ENCODE assay signal across 19 mouse cellular contexts in the genomic region with DNA sequence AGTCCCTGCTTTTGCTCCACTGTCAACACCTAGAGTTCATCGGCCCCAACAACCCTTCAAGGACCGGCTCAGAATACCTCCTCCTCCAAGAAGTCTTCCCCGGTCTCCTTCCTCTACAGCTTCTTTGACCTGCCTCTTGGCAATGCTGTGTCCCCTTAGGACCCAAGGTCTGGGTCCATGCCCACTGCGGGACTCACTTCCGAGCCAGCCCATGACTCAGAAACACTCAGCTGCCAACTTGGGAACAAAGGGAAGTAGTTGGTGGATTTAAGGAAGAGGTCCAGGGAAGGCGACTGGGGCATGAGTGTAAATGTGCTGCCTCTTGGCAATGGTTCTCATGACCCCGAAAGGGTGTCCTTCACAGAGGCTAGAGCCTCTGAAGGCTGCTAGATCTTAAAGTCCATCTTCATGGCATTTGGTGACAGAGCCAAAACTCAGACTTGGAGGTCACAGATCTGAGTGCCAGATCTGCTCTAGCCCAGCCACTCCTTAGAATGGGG. TPM values are rescaled to one million over a fixed set of nuclear protein-coding genes. Genes with fewer than 3 reads are reported as not detected.
DNase-seq lines count a peak whose midpoint lies in the region; ATAC-seq lines count a peak whose summit lies in the region.
"Had no signal": no experiment of that assay in that cellular context is flagged by ENCODE, and none has a peak within 500 bp of the region (broad histone marks: within the 10 kb centered on the region; RNA-seq: fewer than 3 reads in every experiment).

No protein-coding gene starts in this region.

- ATAC-seq in hindbrain, embryonic 15.5 days (ENCODE audit: low FRiP score, low read depth) = no peak
- ATAC-seq in hindbrain, embryonic 13.5 days (ENCODE audit: low FRiP score) = no peak
- ATAC-seq in neural tube, embryonic 15.5 days (ENCODE audit: low FRiP score) = no peak
- ATAC-seq in frontal cortex, adult (ENCODE audit: low TSS enrichment) = no peak
- ATAC-seq: midbrain, embryonic 13.5 days had no signal

- H3K27me3 ChIP-seq in hindbrain, embryonic 15.5 days = peaks cover 8% of the 10 kb centered on the region; the same call in 1 of the 2 replicates
- peaks cover 21% of the 10 kb centered on the region for H3K27me3 ChIP-seq in hindbrain, embryonic 13.5 days
- peaks cover 8% of the 10 kb centered on the region; the same call in 1 of the 2 replicates for H3K27me3 ChIP-seq in neural tube, embryonic 15.5 days (replicated peaks)
- H3K27me3 ChIP-seq: stomach, embryonic 15.5 days had no signal

- no peak overlapping the region for H3K27ac ChIP-seq in hindbrain, embryonic 15.5 days (replicated peaks)
- H3K27ac ChIP-seq in hindbrain, embryonic 13.5 days = no peak overlapping the region
- no peak overlapping the region for H3K27ac ChIP-seq in neural tube, embryonic 15.5 days (replicated peaks)
- H3K27ac ChIP-seq: heart, embryonic 10.5 days; lung, embryonic 15.5 days; midbrain, embryonic 13.5 days; stomach, embryonic 15.5 days had no signal

- H3K4me2 ChIP-seq in hindbrain, embryonic 15.5 days = peak overlapping the region; percentile 85; the same call in 1 of the 2 replicates
- no peak overlapping the region; the same call in 1 of the 2 replicates for H3K4me2 ChIP-seq in hindbrain, embryonic 13.5 days
- H3K4me2 ChIP-seq in neural tube, embryonic 15.5 days = 0 out of 2 replicates have a peak overlapping the region, but pooled peaks have one; percentile 95

- no peak for DNase-seq in neural tube, embryonic 10.5 days (ENCODE audit: extremely low spot score, low spot score)
- peak; percentile 86 for DNase-seq in adrenal gland, postnatal 10 days
- no peak for DNase-seq in thymus, postnatal 36 days
- DNase-seq: cerebellum, adult 18-20 months; cerebellum, postnatal 36 days; gastrocnemius, postnatal 25 days; kidney, adult 2 months; kidney, postnatal 14 days; right cerebral cortex, adult 18-20 months; thymus, adult 2 months had no signal

- peaks cover 11% of the 10 kb centered on the region for H3K4me1 ChIP-seq in hindbrain, embryonic 15.5 days (replicated peaks)
- peaks cover 23% of the 10 kb centered on the region for H3K4me1 ChIP-seq in hindbrain, embryonic 13.5 days (replicated peaks)
- peaks cover 21% of the 10 kb centered on the region for H3K4me1 ChIP-seq in neural tube, embryonic 15.5 days

- H3K9me3 ChIP-seq in hindbrain, embryonic 15.5 days = no peaks in the 10 kb centered on the region
- H3K9me3 ChIP-seq in hindbrain, embryonic 13.5 days = no peaks in the 10 kb centered on the region
- no peaks in the 10 kb centered on the region for H3K9me3 ChIP-seq in neural tube, embryonic 15.5 days (replicated peaks)
- H3K9me3 ChIP-seq: heart, embryonic 10.5 days; lung, embryonic 15.5 days; midbrain, embryonic 13.5 days; stomach, embryonic 15.5 days had no signal

- no peak overlapping the region for H3K4me3 ChIP-seq in hindbrain, embryonic 15.5 days
- H3K4me3 ChIP-seq in hindbrain, embryonic 13.5 days = no peak overlapping the region
- H3K4me3 ChIP-seq in neural tube, embryonic 15.5 days (replicated peaks) = no peak overlapping the region
- H3K4me3 ChIP-seq: lung, embryonic 15.5 days; stomach, embryonic 15.5 days had no signal

- H3K36me3 ChIP-seq in hindbrain, embryonic 15.5 days = peaks cover 42% of the 10 kb centered on the region
- H3K36me3 ChIP-seq in hindbrain, embryonic 13.5 days = peaks cover 51% of the 10 kb centered on the region
- peaks cover 50% of the 10 kb centered on the region for H3K36me3 ChIP-seq in neural tube, embryonic 15.5 days

- 87% methylated on average over 7 of the region's 7 CpGs for WGBS in hindbrain, embryonic 15.5 days
- WGBS in hindbrain, embryonic 13.5 days = 89% methylated on average over 7 of the region's 7 CpGs
- 85% methylated on average over 7 of the region's 7 CpGs for WGBS in neural tube, embryonic 15.5 days

- H3K9ac ChIP-seq in hindbrain, embryonic 15.5 days = no peak overlapping the region
- no peak overlapping the region for H3K9ac ChIP-seq in hindbrain, embryonic 13.5 days
- H3K9ac ChIP-seq in neural tube, embryonic 15.5 days (replicated peaks) = no peak overlapping the region
- H3K9ac ChIP-seq: lung, embryonic 15.5 days; midbrain, embryonic 13.5 days; stomach, embryonic 15.5 days had no signal

RNA-seq across cellular contexts. Expression of a gene that starts 1.7 kb away (rescaled TPM):
- 156 and 160 TPM in 2 replicates for polyA plus RNA-seq in hindbrain, embryonic 15.5 days (2015; fragmentation: Nextera tagmentation; extraction: Ambion mirVana)
- 103 and 108 TPM in 2 replicates for polyA plus RNA-seq in hindbrain, embryonic 13.5 days (2015; fragmentation: Nextera tagmentation; extraction: Ambion mirVana)
- polyA plus RNA-seq in neural tube, embryonic 15.5 days (2015; fragmentation: Nextera tagmentation; extraction: Ambion mirVana) = 163 and 195 TPM in 2 replicates
- total RNA-seq in adrenal gland, postnatal 10 days (2021) = 100 to 1,000 TPM; 143 to 149 TPM

RNA-seq across cellular contexts. Expression of a gene that starts 8.0 kb away (rescaled TPM):
- 0.73 and 1.2 TPM in 2 replicates for polyA plus RNA-seq in hindbrain, embryonic 15.5 days (2015; fragmentation: Nextera tagmentation; extraction: Ambion mirVana)
- polyA plus RNA-seq in hindbrain, embryonic 13.5 days (2015; fragmentation: Nextera tagmentation; extraction: Ambion mirVana) = 1.0 TPM in 1 of 2 replicates, not detected in the other
- 0.95 and 1.1 TPM in 2 replicates for polyA plus RNA-seq in neural tube, embryonic 15.5 days (2015; fragmentation: Nextera tagmentation; extraction: Ambion mirVana)
- 10 to 100 TPM; 12.0 to 21.8 TPM for total RNA-seq in adrenal gland, postnatal 10 days (2021)
- total RNA-seq: MEL had no signal
- polyA plus RNA-seq: heart, embryonic 10.5 days had no signal

RNA-seq across cellular contexts. Expression of a gene that starts 15.6 kb away (rescaled TPM):
- 51.0 and 57.4 TPM in 2 replicates for polyA plus RNA-seq in hindbrain, embryonic 15.5 days (2015; fragmentation: Nextera tagmentation; extraction: Ambion mirVana)
- polyA plus RNA-seq in hindbrain, embryonic 13.5 days (2015; fragmentation: Nextera tagmentation; extraction: Ambion mirVana) = 41.2 and 41.3 TPM in 2 replicates
- 47.3 and 52.1 TPM in 2 replicates for polyA plus RNA-seq in neural tube, embryonic 15.5 days (2015; fragmentation: Nextera tagmentation; extraction: Ambion mirVana)
- total RNA-seq in adrenal gland, postnatal 10 days (2021) = 10 to 100 TPM; 91.7 to 98.5 TPM

RNA-seq across cellular contexts. Expression of a gene that starts 26.9 kb away (rescaled TPM):
- polyA plus RNA-seq in hindbrain, embryonic 15.5 days (2015; fragmentation: Nextera tagmentation; extraction: Ambion mirVana) = 77.2 and 86.0 TPM in 2 replicates
- polyA plus RNA-seq in hindbrain, embryonic 13.5 days (2015; fragmentation: Nextera tagmentation; extraction: Ambion mirVana) = 42.7 and 44.3 TPM in 2 replicates
- polyA plus RNA-seq in neural tube, embryonic 15.5 days (2015; fragmentation: Nextera tagmentation; extraction: Ambion mirVana) = 72.4 and 86.9 TPM in 2 replicates
- 10 to 100 TPM; 15.8 to 23.8 TPM for total RNA-seq in adrenal gland, postnatal 10 days (2021)

RNA-seq across cellular contexts. Expression of a gene that starts 27.9 kb away (rescaled TPM):
- 48.2 and 60.7 TPM in 2 replicates for polyA plus RNA-seq in hindbrain, embryonic 15.5 days (2015; fragmentation: Nextera tagmentation; extraction: Ambion mirVana)
- 52.4 and 53.7 TPM in 2 replicates for polyA plus RNA-seq in hindbrain, embryonic 13.5 days (2015; fragmentation: Nextera tagmentation; extraction: Ambion mirVana)
- polyA plus RNA-seq in neural tube, embryonic 15.5 days (2015; fragmentation: Nextera tagmentation; extraction: Ambion mirVana) = 43.8 and 44.8 TPM in 2 replicates
- total RNA-seq in adrenal gland, postnatal 10 days (2021) = 10 to 100 TPM; 49.0 to 63.5 TPM
